Mouse (Mus musculus): Measurements from ENCODE around the gene Btbd9. TPM values are rescaled to one million over a fixed set of nuclear protein-coding genes. Genes with fewer than 3 reads are reported as not detected.
A peak's percentile ranks its signal among the peaks of the same experiment; 100 is the strongest.

The Btbd9 gene
- total RNA-seq, 2 experiments from 2014 or later: 40.6 to 40.9 TPM

GRCm38 (mm10) chr17:30241061-30241460 lies 335.2 kb downstream of the Btbd9 start:
- DNase-seq: no peak

GRCm38 (mm10) chr17:30240659-30241058 lies 335.6 kb downstream of the Btbd9 start:
- DNase-seq: no peak

- no peak for DNase-seq
Observed at GRCm38 (mm10) chr17:30239458-30239857, 336.8 kb downstream of the Btbd9 start.

- DNase-seq: no peak
Observed at GRCm38 (mm10) chr17:30237600-30237999, 338.7 kb downstream of the Btbd9 start.

- DNase-seq: no peak
Observed at GRCm38 (mm10) chr17:30236611-30237010, 339.7 kb downstream of the Btbd9 start.

- no peak for DNase-seq
Observed at GRCm38 (mm10) chr17:30235380-30235779, 340.9 kb downstream of the Btbd9 start.

GRCm38 (mm10) chr17:30232698-30233097 lies 343.6 kb downstream of the Btbd9 start:
- peak; percentile 33 for DNase-seq

- DNase-seq: no peak
Observed at GRCm38 (mm10) chr17:30231483-30231882, 344.8 kb downstream of the Btbd9 start.

GRCm38 (mm10) chr17:30230428-30230827 lies 345.9 kb downstream of the Btbd9 start:
- DNase-seq: no peak

GRCm38 (mm10) chr17:30228439-30229215 lies 347.7 kb downstream of the Btbd9 start:
- DNase-seq: no peak

GRCm38 (mm10) chr17:30225030-30225740 lies 351.1 kb downstream of the Btbd9 start:
- DNase-seq: no peak

GRCm38 (mm10) chr17:30222837-30223236 lies 353.5 kb downstream of the Btbd9 start:
- DNase-seq: no peak

- DNase-seq: no peak
Observed at GRCm38 (mm10) chr17:30222361-30222760, 353.9 kb downstream of the Btbd9 start.

GRCm38 (mm10) chr17:30221677-30222076 lies 354.6 kb downstream of the Btbd9 start:
- no peak for DNase-seq

GRCm38 (mm10) chr17:30215741-30216140 lies 360.5 kb downstream of the Btbd9 start:
- peak; percentile 45 for DNase-seq

GRCm38 (mm10) chr17:30214393-30214792 lies 361.9 kb downstream of the Btbd9 start:
- no peak for DNase-seq

- DNase-seq: no peak
Observed at GRCm38 (mm10) chr17:30213371-30213770, 362.9 kb downstream of the Btbd9 start.

- DNase-seq: peak; percentile 42
Observed at GRCm38 (mm10) chr17:30212647-30213046, 363.6 kb downstream of the Btbd9 start.

- DNase-seq: no peak
Observed at GRCm38 (mm10) chr17:30210936-30211335, 365.4 kb downstream of the Btbd9 start.

GRCm38 (mm10) chr17:30210262-30210661 lies 366.0 kb downstream of the Btbd9 start:
- DNase-seq: no peak

- no peak for DNase-seq
Observed at GRCm38 (mm10) chr17:30205062-30205825, 371.0 kb downstream of the Btbd9 start.

- DNase-seq: no peak
Observed at GRCm38 (mm10) chr17:30200283-30200682, 376.0 kb downstream of the Btbd9 start.
